ENCODE assay signal across 9 mouse cellular contexts in the genomic region with DNA sequence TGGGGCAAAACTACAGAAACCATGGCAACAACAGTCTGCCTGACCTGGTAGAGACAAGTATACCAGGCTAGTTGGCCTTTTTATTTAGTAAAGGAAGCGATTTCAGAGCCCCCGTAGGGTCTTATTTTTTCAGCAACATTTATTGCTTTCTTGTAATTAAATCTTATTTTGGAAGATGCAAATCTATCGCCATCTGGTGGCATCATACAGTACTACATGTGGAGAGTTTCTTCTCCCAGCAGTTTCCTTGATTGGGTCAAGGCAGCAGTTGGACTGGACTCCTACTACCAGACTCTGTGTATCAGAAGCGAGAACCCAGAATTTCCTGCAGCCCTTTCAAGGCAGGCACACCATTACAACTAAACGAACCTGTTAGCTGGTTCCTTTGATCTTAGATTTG. TPM values are rescaled to one million over a fixed set of nuclear protein-coding genes. Genes with fewer than 3 reads are reported as not detected.
A peak's percentile ranks its signal among the peaks of the same experiment; 100 is the strongest.
DNase-seq lines count a peak whose midpoint lies in the region; TF ChIP-seq lines count a peak whose summit lies in the region.
"Had no signal": no experiment of that assay in that cellular context is flagged by ENCODE, and none has a peak within 500 bp of the region (broad histone marks: within the 10 kb centered on the region; RNA-seq: fewer than 3 reads in every experiment).

No protein-coding gene starts in this region.

- H3K27ac ChIP-seq in gastrocnemius, adult 2 months = no peak overlapping the region
- no peak overlapping the region for H3K27ac ChIP-seq in cortical plate, adult 2 months (ENCODE audit: insufficient read depth, low read length)
- no peak overlapping the region for H3K27ac ChIP-seq in macrophage
- H3K27ac ChIP-seq: limb, embryonic 12.5 days had no signal

- intact Hi-C loops in gastrocnemius, adult 2 months (cut with DNase I) = loop anchor here (5.0 to 10.0 kb wide), 2 partner anchors 69 to 122 kb away; no protein-coding TSS in a partner anchor
- intact Hi-C loops in gastrocnemius, postnatal 14 days (cut with DNase I; ENCODE audit: low total_unique reads) = loop anchor here (5.0 kb wide), 1 partner anchor 69 kb away; no protein-coding TSS in a partner anchor

- DNase-seq in gastrocnemius, adult 2 months = no peak
- DNase-seq in gastrocnemius, postnatal 14 days = no peak
- peak; percentile 19 for DNase-seq in urinary bladder, postnatal 25 days (ENCODE audit: low spot score)
- no peak for DNase-seq in urinary bladder, postnatal 4 days (ENCODE audit: low spot score in 2 of 2)
- peak; percentile 26 to 83 for DNase-seq in layer of hippocampus, adult 18-20 months (ENCODE audit: low spot score in 2 of 2)
- peak; percentile 63 for DNase-seq in thymus, postnatal 14 days

- peak; percentile 86 for TF ChIP-seq CTCF in gastrocnemius, adult 2 months (IDR thresholded peaks at IDR 0.05)
- TF ChIP-seq CTCF in cortical plate, adult 2 months (IDR thresholded peaks at IDR 0.05; ENCODE audit: extremely low read depth, insufficient read depth, low read length) = peak; percentile 50

- H3K36me3 ChIP-seq in macrophage (ENCODE audit: inconsistent target) = peaks cover 61% of the 10 kb centered on the region
- H3K36me3 ChIP-seq: limb, embryonic 12.5 days had no signal

- TF ChIP-seq POLR2A in cortical plate, adult 2 months (IDR thresholded peaks at IDR 0.05; ENCODE audit: extremely low read depth, insufficient read depth, low read length) = no peak

- WGBS in macrophage (ENCODE audit: missing documents) = 6% methylated on average over 5 of the region's 5 CpGs

- H3K4me3 ChIP-seq in gastrocnemius, adult 2 months = no peak overlapping the region
- no peak overlapping the region for H3K4me3 ChIP-seq in cortical plate, adult 2 months (ENCODE audit: insufficient read depth, low read length)
- peak overlapping the region; percentile 0; the same call in 1 of the 2 replicates for H3K4me3 ChIP-seq in macrophage (ENCODE audit: inconsistent target)
- H3K4me3 ChIP-seq: limb, embryonic 12.5 days had no signal

- no peaks in the 10 kb centered on the region for H3K4me1 ChIP-seq in cortical plate, adult 2 months (ENCODE audit: control insufficient read depth, insufficient read depth, low read length)
- H3K4me1 ChIP-seq: limb, embryonic 12.5 days had no signal

- peaks cover 61% of the 10 kb centered on the region for H3K79me2 ChIP-seq in macrophage (ENCODE audit: inconsistent target)

RNA-seq across cellular contexts. Expression of a gene that starts 3.2 kb away (rescaled TPM):
- total RNA-seq in gastrocnemius, adult 2 months (2021) = under 1 TPM; 0.10 to 0.28 TPM
- total RNA-seq in gastrocnemius, postnatal 14 days (2021) = under 1 TPM in 1 of 2 experiments, not detected in 1; 0.13 TPM
- polyA plus RNA-seq in cortical plate, adult 2 months (2012; rRNA removed) = 0.73 and 0.87 TPM in 2 replicates
- total RNA-seq in layer of hippocampus, adult 18-20 months (2021) = under 1 TPM in 1 of 2 experiments, not detected in 1; 0.30 TPM
- total RNA-seq in macrophage (2018; cell fraction: chromatin; rRNA removed) = 1,000 to 10,000 TPM in 3 of 26 experiments, 100 to 1,000 TPM in 23; 287 to 1,060 (median 805) TPM
- 10 to 100 TPM; 18.3 to 89.8 (median 40.2) TPM for total RNA-seq in macrophage (2018; cell fraction: cytosol; rRNA removed)
- 100 to 1,000 TPM; 323 to 906 (median 575) TPM for total RNA-seq in macrophage (2018; cell fraction: nucleus; rRNA removed)
- polyA plus RNA-seq in macrophage (2018) = 26.5 to 90.9 TPM (median 28.2 TPM) in 3 replicates

RNA-seq across cellular contexts. Expression of a gene that starts 31.0 kb away (rescaled TPM):
- under 1 TPM in 1 of 2 experiments, not detected in 1; 0.06 TPM for total RNA-seq in gastrocnemius, adult 2 months (2021)
- total RNA-seq in gastrocnemius, postnatal 14 days (2021) = not detected
- 0.04 and 0.13 TPM in 2 replicates for polyA plus RNA-seq in cortical plate, adult 2 months (2012; rRNA removed)
- not detected for total RNA-seq in layer of hippocampus, adult 18-20 months (2021)
- 100 to 1,000 TPM in 15 of 26 experiments, 10 to 100 TPM in 11; 43.7 to 450 (median 323) TPM for total RNA-seq in macrophage (2018; cell fraction: chromatin; rRNA removed)
- total RNA-seq in macrophage (2018; cell fraction: cytosol; rRNA removed) = 100 to 1,000 TPM in 16 of 26 experiments, 10 to 100 TPM in 10; 61.9 to 594 (median 264) TPM
- 100 to 1,000 TPM in 17 of 26 experiments, 10 to 100 TPM in 9; 71.9 to 656 (median 415) TPM for total RNA-seq in macrophage (2018; cell fraction: nucleus; rRNA removed)
- 41.1 to 153 TPM (median 78.6 TPM) in 3 replicates for polyA plus RNA-seq in macrophage (2018)
- polyA plus RNA-seq: limb, embryonic 12.5 days had no signal

RNA-seq across cellular contexts. Expression of a gene that starts 34.7 kb away (rescaled TPM):
- total RNA-seq in gastrocnemius, adult 2 months (2021) = under 1 TPM; 0.45 to 0.54 TPM
- under 1 TPM; 0.66 to 0.76 TPM for total RNA-seq in gastrocnemius, postnatal 14 days (2021)
- polyA plus RNA-seq in cortical plate, adult 2 months (2012; rRNA removed) = 89.7 and 91.8 TPM in 2 replicates
- total RNA-seq in layer of hippocampus, adult 18-20 months (2021) = 10 to 100 TPM; 70.7 to 75.2 TPM
- under 1 TPM in 1 of 26 experiments, not detected in 25; 0.15 TPM for total RNA-seq in macrophage (2018; cell fraction: chromatin; rRNA removed)
- total RNA-seq in macrophage (2018; cell fraction: cytosol; rRNA removed) = under 1 TPM in 8 of 26 experiments, not detected in 18; 0.04 to 0.26 (median 0.09) TPM
- total RNA-seq in macrophage (2018; cell fraction: nucleus; rRNA removed) = 1 to 10 TPM in 1 of 26 experiments, not detected in 25; 1.5 TPM
- polyA plus RNA-seq in macrophage (2018) = 0.24 TPM in 1 of 3 replicates, not detected in the others

RNA-seq across cellular contexts. Expression of a gene that starts 48.9 kb away (rescaled TPM):
- not detected for total RNA-seq in gastrocnemius, adult 2 months (2021)
- not detected for total RNA-seq in gastrocnemius, postnatal 14 days (2021)
- polyA plus RNA-seq in cortical plate, adult 2 months (2012; rRNA removed) = not detected in 2 replicates
- total RNA-seq in layer of hippocampus, adult 18-20 months (2021) = not detected
- total RNA-seq in macrophage (2018; cell fraction: chromatin; rRNA removed) = not detected
- total RNA-seq in macrophage (2018; cell fraction: cytosol; rRNA removed) = not detected
- total RNA-seq in macrophage (2018; cell fraction: nucleus; rRNA removed) = not detected
- polyA plus RNA-seq in macrophage (2018) = not detected in 3 replicates
- polyA plus RNA-seq: limb, embryonic 12.5 days had no signal

Comparison
In these comparisons a context has a peak if more than half of its experiments do, and no peak if none do; other contexts are left out.
1. DNase-seq: peak in urinary bladder, postnatal 25 days (single experiment), layer of hippocampus, adult 18-20 months (2 of 2) and thymus, postnatal 14 days (single experiment); none in gastrocnemius, adult 2 months (single experiment), gastrocnemius, postnatal 14 days (single experiment) and urinary bladder, postnatal 4 days (0 of 2).
2. RNA of a gene that starts 34.7 kb away (total RNA-seq): 70.7 to 75.2 TPM in layer of hippocampus, adult 18-20 months; 0.66 to 0.76 TPM in gastrocnemius, postnatal 14 days and 0.45 to 0.54 TPM in gastrocnemius, adult 2 months; every median in the first group is over 10 times any median in the second.